Mouse (Mus musculus) adipocyte (in vitro differentiated cells): ENCODE measurements around the gene A730009L09Rik.

Experiments used
- DNase-seq: peaks from one replicate; pipeline ENCODE4 v3.0.0-alpha.2; 2016; ENCODE audit warnings: low spot score

A730009L09Rik gene

DNA sequence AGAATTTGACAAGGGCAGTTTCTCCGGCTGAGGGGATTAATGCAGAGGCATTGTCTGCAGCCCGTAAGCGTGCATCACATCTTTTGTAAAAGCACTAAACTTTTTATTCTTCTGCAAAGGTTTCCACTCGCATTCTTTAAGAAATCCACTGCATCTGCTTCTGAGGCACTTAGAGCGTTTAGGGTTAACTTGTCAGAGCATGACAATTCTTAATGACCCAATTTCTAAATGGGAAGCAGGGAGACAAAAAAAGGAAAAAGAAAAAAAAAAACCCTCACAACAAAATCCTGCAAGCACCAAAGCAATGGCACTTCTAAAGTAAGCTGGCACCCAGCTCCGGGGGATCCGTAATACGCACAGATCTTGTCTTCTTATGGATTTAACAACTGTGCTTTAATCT is at the start of gene A730009L09Rik:
TSS of gene A730009L09Rik (plus strand) at position 301 of the 400 bp plus-strand sequence.
- DNase-seq, result no peak

DNA sequence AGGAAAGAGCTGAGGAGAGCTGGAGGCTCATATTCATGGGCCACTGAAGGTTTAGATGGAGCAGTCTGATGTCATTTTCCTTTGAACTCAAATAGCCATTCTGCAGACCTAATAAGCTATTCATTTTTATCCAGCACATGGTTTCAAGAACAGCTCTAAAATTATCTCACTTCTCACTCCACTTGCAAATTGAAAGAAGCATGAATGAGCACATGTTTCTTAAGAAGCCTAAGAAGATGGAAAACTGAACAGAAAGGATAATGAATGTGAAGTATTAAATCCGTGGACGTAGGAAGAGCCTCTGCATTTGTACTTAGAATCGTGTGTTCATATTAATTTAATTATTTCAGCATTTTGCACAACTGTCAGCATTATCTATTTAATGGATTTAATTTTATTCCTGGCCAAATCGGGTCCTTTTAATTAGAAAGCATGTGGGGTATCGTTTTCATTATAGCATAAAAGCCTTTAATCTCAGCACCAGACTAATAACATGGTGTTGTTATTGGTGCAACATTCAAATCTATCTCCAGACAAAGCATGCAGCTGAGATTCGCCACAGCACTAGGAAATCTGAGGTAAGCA is 49.2 kb upstream of the A730009L09Rik start:
- DNase-seq, result no peak

DNA sequence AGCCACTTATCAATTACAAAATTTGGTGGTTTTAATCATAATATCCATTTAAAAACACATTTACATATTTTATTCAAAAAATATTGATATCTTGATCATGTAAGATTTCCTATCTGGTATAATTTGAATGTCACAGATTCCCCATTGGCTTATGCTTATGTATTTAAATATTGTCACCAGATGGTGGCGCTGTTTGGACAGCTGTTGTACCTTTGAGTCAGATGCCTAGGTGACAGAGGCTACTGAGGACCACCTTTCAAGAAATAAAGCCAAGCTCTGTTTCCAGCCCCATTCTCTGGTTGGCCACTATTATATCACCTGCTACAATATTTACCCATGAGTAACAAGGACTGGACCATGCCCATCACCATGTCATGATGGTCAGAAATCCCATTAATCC is 46.0 kb upstream of the A730009L09Rik start:
- no peak for DNase-seq

DNA sequence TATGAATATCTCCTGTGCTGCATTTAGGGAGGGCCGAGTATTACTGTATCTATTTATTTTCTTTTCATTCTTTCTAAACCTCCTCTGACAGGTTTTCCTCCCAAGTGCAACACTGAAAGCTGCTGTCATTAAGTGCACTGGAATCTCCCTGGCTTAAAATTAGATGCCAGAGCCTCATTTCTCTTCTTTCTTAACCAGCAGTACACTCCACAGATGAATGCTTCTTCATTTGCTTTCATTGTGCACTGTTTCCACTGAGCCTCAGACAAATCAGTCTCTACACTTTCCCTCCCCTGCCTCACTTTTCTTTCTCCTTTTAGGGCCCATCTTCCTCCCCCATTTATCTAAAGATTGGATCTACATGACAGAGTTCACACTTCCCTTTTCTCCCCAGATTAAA is 44.9 kb upstream of the A730009L09Rik start:
- DNase-seq, result no peak

DNA sequence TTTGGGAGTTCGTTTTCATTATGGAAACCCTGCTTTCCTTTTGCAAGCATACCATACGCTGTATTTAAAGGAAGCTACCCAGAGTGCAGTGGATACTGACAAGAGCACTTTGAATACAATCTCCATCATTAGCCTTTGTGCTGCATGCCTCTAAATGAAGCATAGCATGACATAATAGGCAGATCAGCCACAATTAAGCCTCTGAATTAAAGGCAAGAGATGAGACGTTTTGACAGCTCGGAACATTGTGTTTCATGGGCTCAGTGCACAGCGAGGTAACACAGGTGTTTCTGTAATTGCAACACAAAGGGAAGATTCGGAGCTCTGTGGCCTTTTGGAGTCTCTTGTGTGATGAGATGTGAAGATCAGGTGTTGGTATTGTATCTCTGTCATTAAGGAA is 41.5 kb upstream of the A730009L09Rik start:
- DNase-seq, result no peak

DNA sequence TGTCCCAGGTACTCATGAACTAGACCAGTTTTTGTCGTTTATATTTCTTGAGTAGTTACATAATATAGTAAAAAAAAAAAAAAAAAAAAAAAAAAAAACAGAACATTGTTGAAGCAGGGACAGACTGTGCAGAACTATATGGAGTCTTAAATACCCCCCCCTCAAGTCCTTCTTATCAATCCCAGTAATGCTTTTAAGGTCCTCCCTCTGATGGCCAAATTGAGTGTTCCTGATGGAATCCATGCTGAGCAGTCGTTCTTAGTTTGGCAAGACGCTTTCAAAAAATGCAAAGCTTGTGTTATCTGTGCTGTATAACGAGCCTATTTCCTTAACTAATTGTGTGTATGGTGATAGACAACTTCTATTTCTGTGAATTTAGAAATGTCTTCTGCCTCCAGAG is 40.2 kb upstream of the A730009L09Rik start:
- no peak for DNase-seq

DNA sequence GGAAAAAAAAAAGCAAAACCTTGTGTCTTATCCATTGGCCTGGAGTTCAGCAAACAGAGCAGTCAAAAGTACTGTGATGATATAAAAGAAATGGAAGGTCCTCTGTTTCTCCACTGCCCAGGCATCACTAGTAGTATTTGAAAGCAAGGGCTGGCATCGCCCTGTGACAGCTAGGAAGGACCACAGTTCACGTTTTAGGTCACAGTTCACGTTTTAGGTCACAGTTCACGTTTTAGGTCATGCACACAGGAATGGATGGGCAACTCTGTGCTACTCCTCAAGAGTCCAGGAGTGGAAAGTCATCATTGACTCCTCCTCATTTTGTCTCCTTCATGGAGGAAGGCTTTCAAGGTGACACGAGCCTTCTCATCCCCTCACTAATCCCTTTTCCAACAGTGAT is 38.0 kb upstream of the A730009L09Rik start:
- DNase-seq, result no peak

DNA sequence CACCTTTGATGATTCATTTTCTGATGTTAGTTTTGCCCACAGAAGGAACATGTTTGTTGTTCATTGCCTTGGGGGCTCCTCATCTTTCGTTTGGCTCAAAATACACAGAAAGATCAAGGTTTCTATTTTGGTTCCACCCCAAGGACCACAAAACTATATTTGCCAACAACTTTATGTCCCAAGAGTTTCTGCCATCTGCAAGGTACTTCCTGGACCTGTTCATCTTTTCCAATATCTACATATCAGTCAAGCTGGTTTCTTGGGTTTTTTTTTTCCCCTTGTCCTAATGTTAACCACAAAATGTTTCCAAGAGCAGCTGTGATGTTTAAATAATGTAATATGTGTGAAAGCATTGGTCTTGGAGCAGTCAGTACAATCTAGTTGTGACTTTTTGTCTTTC is 37.4 kb upstream of the A730009L09Rik start:
- no peak for DNase-seq

DNA sequence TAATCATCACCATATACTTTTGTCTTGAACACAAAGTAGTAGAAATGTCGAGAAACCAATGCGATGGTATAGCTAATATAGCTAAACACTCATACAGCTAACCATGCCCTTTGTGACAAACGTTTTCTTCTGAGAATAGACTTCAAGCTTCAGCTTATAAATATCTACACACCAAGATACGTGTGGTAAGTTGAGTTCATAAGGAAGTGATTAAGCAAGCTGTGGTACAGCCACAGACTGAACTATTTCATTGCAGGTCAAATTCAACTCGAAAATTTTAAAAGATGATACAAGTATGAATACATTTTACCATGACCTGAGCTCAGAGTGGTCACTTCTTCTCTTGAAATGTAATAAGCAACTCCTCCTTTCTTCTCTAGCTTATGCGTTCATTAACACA is 37.0 kb upstream of the A730009L09Rik start:
- no peak for DNase-seq

DNA sequence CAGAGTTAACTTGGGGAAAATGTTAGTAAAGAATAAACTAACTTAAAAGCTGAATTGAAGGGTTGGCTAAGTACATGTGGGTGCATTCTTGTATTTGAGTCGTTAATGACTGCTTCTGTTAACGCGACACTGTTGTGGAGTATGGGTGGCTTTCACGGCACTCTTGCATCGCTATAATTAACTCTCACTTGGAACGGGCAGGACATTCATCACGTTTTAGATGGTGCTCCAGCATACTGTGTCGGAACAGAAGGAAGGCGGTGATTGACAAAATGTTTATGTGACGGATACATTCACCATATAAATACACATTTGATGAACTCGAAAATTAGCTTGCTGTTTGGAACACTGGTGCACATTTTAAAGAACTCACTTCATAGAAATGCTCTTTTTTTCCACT is 29.0 kb upstream of the A730009L09Rik start:
- no peak for DNase-seq

DNA sequence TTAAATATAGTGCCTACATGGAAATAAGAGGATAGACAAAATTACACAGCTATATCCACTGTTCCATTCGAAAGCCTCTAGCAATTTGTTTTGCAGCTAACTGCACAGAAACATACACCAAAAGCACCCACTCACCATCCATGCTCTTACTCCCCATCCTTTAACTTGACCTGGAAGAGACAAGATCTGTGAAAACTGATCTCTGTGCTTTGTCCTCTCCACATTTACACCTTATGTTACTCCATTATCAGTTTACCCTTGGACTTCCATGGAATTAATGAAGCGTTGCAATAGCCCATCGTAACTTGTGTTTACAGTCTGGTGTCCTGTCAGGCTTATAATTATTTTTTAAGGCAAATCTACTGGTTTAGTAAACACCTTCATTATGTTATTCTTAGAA is 20.1 kb upstream of the A730009L09Rik start:
- no peak for DNase-seq

DNA sequence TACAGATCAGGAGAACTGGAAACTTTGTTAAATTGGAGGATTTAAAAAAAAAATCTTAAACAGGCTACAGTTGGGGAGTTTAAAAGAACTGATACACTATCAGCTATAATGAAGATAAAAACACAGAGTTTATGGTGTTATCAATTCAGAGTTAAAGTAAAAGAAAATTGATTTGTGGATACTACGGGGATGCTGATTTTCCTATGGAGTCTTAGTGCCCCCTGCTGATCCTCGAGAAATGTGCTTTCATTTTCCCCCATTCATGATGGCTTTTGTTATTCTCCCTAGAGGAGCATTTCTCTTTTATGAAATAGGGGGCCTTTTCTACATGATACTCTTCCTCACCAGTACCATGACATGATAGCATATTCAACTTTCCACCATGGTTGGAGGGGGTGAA is 19.5 kb upstream of the A730009L09Rik start:
- no peak for DNase-seq

DNA sequence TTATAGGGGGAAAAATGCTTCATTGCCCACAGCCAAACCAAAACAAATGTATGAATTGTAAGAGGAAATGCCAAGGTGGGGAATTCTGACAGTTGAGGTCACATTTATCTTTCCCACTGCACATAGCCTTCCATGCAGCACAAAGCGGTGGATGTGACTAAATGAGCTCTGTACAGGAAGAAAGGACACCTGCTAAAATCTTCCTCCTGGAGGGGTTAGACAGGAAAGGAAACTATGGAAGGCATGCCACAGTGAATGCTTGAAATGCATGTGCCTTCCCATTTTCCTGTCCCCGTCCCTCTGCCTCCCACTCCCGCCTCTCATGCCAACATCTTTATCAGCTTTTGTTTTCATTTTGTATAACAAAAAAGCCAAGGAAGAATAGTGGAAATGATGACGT is 7.2 kb upstream of the A730009L09Rik start:
- no peak for DNase-seq

DNA sequence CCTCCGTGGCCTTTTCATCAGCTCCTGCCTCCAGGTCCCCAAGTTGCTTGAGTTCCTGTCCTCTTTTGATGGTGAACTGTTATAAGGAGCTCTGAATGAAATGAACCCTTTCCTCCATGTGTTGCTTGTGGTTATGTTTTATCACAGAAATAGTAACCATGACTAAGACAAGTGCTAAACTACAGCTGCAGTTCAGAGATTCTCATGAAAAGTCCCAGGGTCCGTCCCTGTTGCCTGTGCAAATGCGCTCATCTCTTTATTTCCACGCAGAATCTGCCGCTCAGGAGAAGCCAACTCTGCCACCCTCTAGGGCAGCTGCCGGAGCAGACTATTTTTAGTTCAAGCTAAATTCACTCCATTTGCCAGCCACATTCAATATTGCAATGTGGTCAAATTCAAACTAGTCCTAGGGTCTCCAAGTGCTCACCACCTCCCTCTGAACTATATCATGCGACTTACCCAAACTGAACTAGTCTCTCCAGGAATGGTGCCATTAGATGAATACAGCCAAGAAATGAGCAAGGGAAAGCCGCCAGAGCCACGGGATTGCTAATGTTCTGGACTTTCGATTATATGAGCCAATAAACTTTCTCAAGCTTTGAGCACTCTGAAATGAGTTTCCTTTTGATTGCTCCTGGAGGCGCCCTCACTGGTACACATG is 7.2 kb downstream of the A730009L09Rik start:
- DNase-seq, result no peak

DNA sequence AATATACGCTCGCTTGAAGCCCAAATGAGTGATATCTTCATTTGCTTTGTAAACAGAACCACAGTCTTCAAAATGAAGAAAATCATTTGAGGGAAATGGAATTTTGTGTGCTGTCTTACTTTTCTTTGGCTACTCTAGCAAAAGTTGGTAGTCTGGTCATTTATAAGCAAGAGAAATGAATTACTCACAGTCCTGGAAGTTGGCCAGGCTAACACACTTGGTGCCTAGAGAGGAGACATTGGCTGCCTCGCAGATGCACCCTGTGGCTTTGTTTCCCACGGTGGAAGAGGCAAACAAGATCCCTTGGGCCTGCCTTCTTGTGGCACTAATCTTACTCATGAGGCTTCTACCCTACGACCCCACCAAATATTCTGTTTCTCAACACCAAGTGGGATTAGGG is 8.1 kb downstream of the A730009L09Rik start:
- peak; percentile 30 for DNase-seq

DNA sequence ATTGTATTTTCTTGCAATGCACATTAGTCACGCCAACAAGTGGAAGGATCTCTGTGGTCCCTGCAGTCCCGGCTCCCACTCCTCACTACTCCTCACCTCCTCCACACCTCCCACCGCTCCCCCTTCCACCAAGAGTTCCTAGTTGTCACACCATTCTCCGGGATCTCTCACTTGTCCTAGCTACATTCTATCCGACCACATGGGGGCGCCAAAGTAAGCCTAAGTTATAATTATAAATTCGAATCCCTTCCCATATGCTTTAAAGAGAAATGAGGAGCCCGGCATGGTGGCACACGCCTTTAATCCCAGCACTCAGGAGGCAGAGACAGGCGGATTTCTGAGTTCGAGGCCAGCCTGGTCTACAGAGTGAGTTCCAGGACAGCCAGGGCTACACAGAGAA is 12.5 kb downstream of the A730009L09Rik start:
- DNase-seq, result peak; percentile 76

DNA sequence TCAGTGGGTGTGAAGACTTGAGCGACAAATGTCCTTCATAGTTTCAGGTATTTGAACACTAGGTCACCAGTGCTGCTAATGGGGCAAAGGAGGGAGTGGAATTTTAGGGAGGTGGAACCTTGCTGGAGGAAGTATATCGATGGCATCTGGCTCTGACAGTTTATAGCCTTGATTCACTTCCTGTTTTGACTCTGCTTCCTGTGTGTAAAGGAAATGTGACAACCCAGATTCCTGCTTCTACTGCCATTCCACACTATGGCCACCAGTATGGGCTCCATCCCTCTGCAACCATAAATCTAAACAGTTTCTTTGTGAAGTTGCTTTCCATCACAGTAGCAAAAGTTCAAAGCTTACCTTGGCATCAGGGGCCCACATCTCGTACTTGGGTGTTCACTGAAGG is 17.9 kb downstream of the A730009L09Rik start:
- no peak for DNase-seq

DNA sequence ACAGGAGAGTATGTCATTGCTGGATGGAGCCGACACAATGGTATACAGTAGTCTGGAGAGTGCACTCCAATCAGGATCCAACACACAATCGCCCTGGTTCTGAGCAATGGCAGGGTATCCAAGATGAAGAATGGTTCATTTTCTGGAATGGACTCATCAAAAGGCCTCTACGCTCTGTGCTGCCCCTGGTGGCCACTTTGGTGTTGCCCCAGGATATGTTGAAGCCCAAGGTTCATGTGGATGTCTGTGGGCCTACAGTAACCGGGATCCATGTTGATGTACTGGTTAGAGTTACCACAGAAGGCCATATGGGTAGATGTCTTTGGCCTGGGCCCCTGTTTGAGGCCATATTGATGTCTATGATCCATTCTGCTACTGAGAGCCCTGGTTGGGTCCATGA is 31.1 kb downstream of the A730009L09Rik start:
- no peak for DNase-seq

DNA sequence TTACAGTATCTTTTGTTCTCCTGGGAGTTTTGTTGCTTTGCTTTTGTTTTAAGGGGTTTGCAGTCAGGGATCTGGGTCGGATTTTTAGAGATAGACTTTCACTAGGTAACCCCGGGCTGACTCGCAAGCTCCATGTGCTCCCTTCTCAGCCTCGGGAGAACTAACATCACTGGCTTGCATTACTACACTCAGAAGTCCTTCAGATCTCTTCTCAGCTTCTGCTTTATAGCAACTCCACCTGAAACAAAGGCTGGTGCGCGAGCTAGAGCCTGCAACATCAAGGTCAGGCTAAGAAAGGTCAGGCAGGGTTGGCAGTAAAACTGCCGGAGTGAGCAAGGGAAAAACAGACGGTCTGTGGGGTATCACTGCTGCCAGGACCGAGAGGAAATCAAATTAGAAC is 34.2 kb downstream of the A730009L09Rik start:
- no peak for DNase-seq

DNA sequence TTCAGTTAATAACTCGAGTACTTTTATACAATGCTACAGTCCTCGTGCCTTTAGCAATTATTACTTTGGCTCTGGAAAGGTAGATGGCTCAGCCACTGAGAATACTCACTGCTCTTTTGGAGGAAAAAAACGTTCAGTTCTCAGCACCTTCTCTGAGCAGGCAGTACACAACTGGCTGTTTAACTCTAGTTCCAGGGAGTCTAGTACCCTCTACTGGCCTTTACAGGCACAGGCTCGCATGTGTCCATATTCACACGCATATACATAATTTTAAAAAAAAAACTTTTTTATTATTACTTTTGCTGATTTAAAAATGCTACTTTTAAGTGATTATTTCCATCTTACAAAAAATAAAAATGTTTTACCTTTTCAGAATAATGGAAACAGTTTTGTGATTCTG is 35.5 kb downstream of the A730009L09Rik start:
- DNase-seq, result no peak

DNA sequence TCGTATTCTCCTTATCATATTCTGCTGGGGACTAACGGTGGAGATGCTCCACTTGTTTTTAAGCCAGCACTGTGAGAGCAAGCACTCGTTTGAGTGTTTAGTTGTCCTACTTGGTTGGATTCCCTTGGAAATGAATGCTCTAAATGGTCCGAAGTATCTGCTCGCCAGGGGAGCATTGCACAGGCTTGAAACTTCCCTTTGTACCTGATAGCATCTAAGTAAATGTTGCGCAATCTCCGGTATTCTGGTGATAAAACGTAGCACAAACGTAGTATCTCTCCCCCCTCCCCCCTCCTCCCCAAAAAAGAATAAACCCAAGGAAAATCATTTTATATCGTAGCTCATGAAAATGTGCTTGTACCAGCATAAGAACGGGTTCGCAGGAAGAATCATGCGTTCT is 39.1 kb downstream of the A730009L09Rik start:
- DNase-seq, result no peak

DNA sequence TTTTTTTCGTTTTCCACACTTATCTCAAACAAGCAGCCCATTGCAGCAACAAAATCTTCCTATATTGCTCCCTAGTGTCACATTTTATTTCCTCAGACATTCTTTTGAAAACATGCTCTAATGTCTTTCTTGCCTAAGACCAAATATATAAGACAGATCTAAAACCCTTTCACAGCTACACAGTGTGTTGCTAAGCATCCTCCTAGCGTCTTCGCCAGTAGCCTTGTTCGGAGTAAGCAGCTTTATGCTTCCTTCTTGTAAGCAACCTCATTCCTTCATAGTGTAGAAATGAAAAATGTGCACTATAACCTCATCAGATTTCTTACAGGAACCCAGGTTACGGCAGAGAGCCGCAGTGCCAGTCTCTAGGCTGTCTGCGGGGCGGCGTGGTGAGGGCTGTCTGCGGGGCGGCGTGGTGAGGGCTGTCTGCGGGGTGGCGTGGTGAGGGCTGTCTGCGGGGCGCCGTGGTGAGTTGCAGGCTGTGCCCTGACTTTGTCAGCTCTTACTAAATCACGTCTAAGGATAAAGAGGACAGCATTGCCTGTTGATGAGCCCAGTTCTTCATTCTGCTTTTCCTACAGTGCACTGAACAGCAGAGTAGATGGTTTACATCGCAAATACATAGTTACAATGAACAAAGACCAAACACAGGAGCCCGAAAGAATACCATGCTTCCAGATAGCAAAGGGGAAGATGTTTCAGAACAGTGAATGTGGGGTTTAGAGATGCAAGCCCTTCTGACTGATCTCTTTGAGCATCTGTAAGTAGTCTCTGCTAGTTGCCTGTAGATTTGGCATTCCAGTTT is 43.4 kb downstream of the A730009L09Rik start:
- DNase-seq, result no peak

DNA sequence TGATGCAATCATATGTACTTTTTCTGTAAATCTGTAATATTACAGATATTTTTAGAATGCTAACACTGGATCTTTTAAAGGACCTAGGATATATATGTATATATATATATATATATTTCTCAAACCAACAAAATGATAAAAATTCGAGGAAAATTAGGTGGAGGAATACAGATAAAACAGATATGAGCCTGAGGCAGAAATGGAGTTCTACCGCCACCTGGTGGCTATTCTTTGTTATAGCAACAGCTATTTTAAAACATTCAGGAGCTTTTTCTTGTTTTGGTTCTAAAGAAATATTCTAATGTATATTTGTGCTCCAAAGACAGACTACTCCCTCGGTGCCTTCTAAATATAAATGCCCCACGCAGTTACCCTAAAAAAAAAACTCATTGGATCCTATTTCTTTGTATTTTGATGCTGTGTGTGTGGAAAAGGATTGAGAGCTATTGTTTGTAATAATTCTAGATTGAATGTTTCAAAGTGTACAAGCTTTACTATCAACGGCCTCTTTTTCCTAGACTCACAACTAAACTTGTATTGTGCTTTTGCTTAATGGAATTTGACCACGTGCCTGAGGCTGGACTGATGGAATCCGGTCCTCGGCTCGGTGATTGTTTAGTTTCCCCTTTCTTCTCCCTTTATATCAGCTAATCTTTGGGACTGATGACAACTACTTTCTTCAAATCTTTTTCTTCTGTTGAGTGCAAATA is 44.8 kb downstream of the A730009L09Rik start:
- peak; percentile 46 for DNase-seq
